Mouse (Mus musculus): Measurements from ENCODE around the gene Kndc1. TPM values are rescaled to one million over a fixed set of nuclear protein-coding genes. Genes with fewer than 3 reads are reported as not detected.
A peak's percentile ranks its signal among the peaks of the same experiment; 100 is the strongest.

The Kndc1 gene
- total RNA-seq (2021), result 1 to 10 TPM in 1 of 2 experiments, under 1 TPM in 1; 0.93 to 1.2 TPM
- long read RNA-seq, experiment 1, result 0 reads
- long read RNA-seq, experiment 2, result 0 reads

GRCm38 (mm10) chr7:139894655-139895557 lies at the start of gene Kndc1:
Gene Kndc1 (plus strand): TSS chr7:139894696.
- DNase-seq (ENCODE audit: low spot score in 2 of 2), result peak; percentile 38 to 40

- no peak for DNase-seq (ENCODE audit: low spot score in 2 of 2)
Measured at GRCm38 (mm10) chr7:139845101-139845500, 49.4 kb upstream of the Kndc1 start.

- DNase-seq (ENCODE audit: low spot score in 2 of 2), result no peak
Measured at GRCm38 (mm10) chr7:139850152-139850551, 44.3 kb upstream of the Kndc1 start.

- DNase-seq (ENCODE audit: low spot score in 2 of 2), result no peak
Measured at GRCm38 (mm10) chr7:139850677-139851076, 43.8 kb upstream of the Kndc1 start.

GRCm38 (mm10) chr7:139851098-139851497 lies 43.4 kb upstream of the Kndc1 start:
- no peak for DNase-seq (ENCODE audit: low spot score in 2 of 2)

GRCm38 (mm10) chr7:139855261-139855660 lies 39.2 kb upstream of the Kndc1 start:
- no peak for DNase-seq (ENCODE audit: low spot score in 2 of 2)

- peak; percentile 67 to 72 for DNase-seq (ENCODE audit: low spot score in 2 of 2)
Measured at GRCm38 (mm10) chr7:139861411-139861810, 33.1 kb upstream of the Kndc1 start.

DNA sequence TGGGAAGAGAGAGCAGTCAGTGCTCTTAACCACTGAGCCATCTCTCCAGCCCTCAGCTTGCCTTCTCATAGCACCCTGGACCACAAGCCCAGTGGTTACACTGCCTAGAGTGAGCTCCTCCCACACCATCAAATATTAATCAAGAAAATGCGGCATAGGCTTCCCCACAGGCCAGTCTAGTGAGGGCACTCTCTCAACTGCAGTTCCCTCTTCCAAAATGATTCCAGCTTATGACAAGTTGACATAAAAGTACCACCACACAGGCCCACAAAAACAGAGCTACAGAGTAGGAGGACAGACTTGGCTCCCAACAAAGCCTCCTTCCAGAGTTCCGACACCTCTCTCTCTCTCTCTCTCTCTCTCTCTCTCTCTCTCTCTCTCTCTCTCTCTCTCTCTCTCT lies 31.4 kb upstream of the Kndc1 start:
- DNase-seq (ENCODE audit: low spot score in 2 of 2), result no peak

- DNase-seq (ENCODE audit: low spot score in 2 of 2), result no peak
Measured at GRCm38 (mm10) chr7:139864253-139864652, 30.2 kb upstream of the Kndc1 start.

GRCm38 (mm10) chr7:139864871-139865270 lies 29.6 kb upstream of the Kndc1 start:
- DNase-seq (ENCODE audit: low spot score in 2 of 2), result no peak

- DNase-seq (ENCODE audit: low spot score in 2 of 2), result no peak
Measured at GRCm38 (mm10) chr7:139871014-139871413, 23.5 kb upstream of the Kndc1 start.

GRCm38 (mm10) chr7:139877167-139877792 lies 17.2 kb upstream of the Kndc1 start:
- no peak for DNase-seq (ENCODE audit: low spot score in 2 of 2)

DNA sequence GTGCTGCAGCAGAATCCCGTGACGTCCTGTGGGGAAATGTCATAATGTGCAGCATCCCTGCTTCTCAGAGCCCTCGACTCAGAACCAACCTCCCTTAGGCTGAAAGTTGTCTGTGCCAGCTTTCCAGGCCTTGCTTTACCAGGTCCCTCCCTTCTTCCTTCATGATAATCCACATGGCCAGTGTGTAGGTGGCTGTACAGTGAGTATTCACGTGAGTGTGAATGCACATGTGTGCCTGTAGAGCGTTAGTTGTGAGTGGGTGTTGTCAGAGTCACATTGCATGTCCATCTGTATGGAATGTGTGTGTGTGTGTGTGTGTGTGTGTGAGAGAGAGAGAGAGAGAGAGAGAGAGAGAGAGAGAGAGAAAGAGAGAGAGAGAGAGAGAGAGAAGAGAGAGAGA lies 16.4 kb upstream of the Kndc1 start:
- DNase-seq (ENCODE audit: low spot score in 2 of 2), result no peak

GRCm38 (mm10) chr7:139878621-139879020 lies 15.9 kb upstream of the Kndc1 start:
- DNase-seq (ENCODE audit: low spot score in 2 of 2), result no peak

GRCm38 (mm10) chr7:139883545-139883944 lies 11.0 kb upstream of the Kndc1 start:
- DNase-seq (ENCODE audit: low spot score in 2 of 2), result no peak

DNA sequence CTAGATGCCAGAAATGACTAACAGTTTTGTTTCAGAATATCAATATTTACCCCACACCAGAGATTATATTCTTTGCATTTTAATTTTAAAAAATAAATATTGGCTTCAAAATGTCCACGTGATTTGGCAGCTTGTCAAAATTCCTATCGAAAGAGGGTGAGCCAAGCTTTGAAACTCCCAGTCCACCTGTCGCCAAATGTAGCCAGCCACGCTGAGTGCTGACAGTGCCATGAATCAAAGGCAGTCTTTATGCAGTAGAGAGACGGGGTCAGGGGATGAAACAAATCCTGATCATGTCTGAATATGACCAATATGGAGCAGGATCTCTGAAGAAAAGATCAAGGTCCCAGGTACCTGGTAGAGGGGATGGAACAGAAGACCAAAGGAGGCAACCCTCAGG lies 2.7 kb upstream of the Kndc1 start:
- DNase-seq (ENCODE audit: low spot score in 2 of 2), result no peak

DNA sequence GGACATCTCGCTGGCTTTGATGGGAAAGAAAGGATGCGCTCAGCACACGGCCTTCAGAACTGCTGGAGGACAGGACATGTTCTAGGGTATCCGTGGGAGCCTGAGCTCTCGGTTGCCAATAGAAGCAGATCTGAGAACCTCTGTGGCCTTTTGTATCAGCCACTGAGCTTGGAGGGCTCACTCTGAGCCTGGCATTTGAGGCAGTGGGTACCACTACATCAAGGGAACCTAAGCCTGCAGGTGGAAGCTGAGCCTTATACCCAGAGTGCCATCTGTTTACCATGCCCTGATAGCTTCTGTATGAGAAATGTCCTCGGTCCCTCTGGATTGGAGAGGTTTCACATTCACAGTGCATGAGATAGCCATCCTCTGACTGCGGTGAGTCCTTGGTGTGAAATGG lies 1.8 kb downstream of the Kndc1 start:
- DNase-seq (ENCODE audit: low spot score in 2 of 2), result no peak

- DNase-seq (ENCODE audit: low spot score in 2 of 2), result no peak
Measured at GRCm38 (mm10) chr7:139896796-139897195, 2.3 kb downstream of the Kndc1 start.

GRCm38 (mm10) chr7:139898606-139899005 lies 4.1 kb downstream of the Kndc1 start:
- no peak for DNase-seq (ENCODE audit: low spot score in 2 of 2)

GRCm38 (mm10) chr7:139899505-139899904 lies 5.0 kb downstream of the Kndc1 start:
- DNase-seq (ENCODE audit: low spot score in 2 of 2), result no peak

GRCm38 (mm10) chr7:139900456-139900855 lies 6.0 kb downstream of the Kndc1 start:
- DNase-seq (ENCODE audit: low spot score in 2 of 2), result no peak

DNA sequence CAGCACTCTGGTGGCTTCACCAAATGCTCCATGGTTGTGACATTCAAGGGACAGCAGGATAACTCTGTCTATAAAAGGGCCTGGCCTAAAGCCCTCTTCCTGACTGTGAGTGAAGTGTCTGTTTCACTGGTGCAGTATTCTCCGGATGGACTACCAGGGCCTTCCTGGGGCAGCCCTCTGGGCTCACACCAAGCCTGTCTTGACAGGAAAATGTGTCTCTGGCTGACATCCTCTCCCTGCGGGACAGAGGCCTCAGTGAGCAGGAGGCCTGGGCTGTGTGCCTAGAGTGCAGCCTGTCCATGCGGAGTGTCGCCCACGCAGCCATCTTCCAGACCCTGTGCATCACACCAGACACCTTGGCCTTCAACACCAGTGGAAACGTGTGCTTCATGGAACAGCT lies 6.4 kb downstream of the Kndc1 start:
- DNase-seq (ENCODE audit: low spot score in 2 of 2), result no peak

Measured in adrenal gland, adult 18-20 months (tissue).